Mouse (Mus musculus) adrenal gland (tissue): ENCODE data around the gene Acvrl1.

Source experiments
- intact Hi-C: fragments of 180-260 bp; cut with DNase I; formaldehyde crosslinking; loops from one replicate; pipeline ENCODE4 v1.15.1; 2025
- microRNA-seq, 2 experiments: library from miRNA; unstranded; fragments of <30 nt; microRNA quantifications; one replicate each; pipeline ENCODE4; 2019

The Acvrl1 gene

GRCm38 (mm10) chr15:101189981-101190761, 61.8 kb downstream of the Acvrl1 start:
- intact Hi-C loops: no loop called here

- intact Hi-C loops: no loop called here
These were observed 62.4 kb downstream of the Acvrl1 start for GRCm38 (mm10) chr15:101190762-101191150.

DNA sequence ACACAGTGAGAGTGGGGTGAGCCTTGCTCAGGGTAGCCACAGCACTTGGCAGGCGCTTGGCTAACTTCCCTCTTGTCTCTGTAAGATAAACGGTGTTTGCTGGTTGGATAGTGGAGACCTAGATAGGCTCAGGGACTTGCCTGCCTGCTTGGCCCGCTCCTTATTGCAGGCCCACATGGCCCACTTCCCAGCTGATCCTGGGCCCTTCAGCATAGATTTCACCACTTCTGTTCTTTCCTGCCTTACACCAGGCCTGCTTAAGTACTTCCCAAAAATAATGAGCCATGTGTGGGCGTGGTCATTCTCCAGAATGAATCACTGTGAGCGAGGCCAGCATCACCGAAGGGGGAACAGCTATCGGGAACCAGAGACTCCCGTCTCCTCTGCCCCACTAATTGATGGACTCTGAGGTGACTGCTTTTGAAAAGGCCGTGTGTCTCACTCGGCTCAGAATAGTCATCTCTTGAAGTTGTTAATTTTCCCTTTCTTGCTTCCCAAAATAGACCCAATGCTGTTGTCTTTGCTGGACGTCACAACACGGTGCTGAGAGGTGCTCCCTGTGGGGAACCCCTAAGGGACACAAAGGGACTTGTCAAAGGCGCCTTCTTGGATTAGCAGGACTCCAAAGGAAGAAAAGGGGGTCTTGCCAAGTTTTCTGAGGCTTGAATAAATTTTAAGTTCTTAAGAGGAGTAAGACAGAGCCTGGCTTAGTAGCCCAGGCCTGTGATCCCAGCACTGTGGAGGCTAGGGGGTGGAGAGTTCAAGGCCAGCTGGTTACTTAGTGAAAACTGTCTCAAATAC, 63.3 kb downstream of the Acvrl1 start:
- intact Hi-C loops: no loop called here

GRCm38 (mm10) chr15:101192260-101192640, 63.9 kb downstream of the Acvrl1 start:
- intact Hi-C loops: no loop called here

- intact Hi-C loops: no loop called here
These were observed 64.3 kb downstream of the Acvrl1 start for GRCm38 (mm10) chr15:101192651-101193050.

GRCm38 (mm10) chr15:101193971-101194370, 65.6 kb downstream of the Acvrl1 start:
- intact Hi-C loops: no loop called here

Small RNA genes lying within 50 kb of the gene (microRNA-seq; reads per million reads assigned to microRNA genes)
- 0 to 0.25 reads per million in 2 experiments for gene Mir6962
